Comparison of ENCODE assay signal across 10 mouse cellular contexts in the genomic region with DNA sequence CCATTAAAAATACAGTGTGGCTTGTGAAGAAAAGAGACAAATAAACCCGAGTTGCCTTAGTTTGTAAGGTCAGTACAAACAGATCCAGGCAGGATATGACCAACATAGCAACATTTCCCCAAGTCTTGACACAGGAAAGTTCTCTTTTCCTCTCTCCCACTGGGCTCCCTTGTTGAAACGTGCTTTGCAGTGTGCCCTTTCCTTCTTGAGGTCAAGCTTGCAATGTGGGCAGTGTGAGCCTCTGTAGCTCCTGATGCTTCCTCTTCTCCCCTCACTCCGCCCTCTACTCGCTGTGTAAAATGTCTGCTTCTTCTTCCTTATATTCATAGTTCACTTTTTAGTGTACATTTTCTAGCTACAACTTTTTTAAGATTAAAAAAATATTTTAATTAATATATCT. TPM values are rescaled to one million over a fixed set of nuclear protein-coding genes. Genes with fewer than 3 reads are reported as not detected.
DNase-seq lines count a peak whose midpoint lies in the region; ATAC-seq and TF ChIP-seq lines count a peak whose summit lies in the region.
"Had no signal": no experiment of that assay in that cellular context is flagged by ENCODE, and none has a peak within 500 bp of the region (broad histone marks: within the 10 kb centered on the region; RNA-seq: fewer than 3 reads in every experiment).

No protein-coding gene starts in this region.

- TF ChIP-seq CTCF in thymus, adult 2 months (IDR thresholded peaks at IDR 0.05; ENCODE audit: borderline replicate concordance, control insufficient read depth, extremely low read depth, insufficient read depth, low read length, poor library complexity) = no peak

- H3K4me1 ChIP-seq in lung, embryonic 16.5 days (replicated peaks; ENCODE audit: control insufficient read depth, insufficient read depth, low read length) = no peaks in the 10 kb centered on the region
- no peaks in the 10 kb centered on the region for H3K4me1 ChIP-seq in thymus, adult 2 months (replicated peaks; ENCODE audit: control insufficient read depth, insufficient read depth, low read length)
- H3K4me1 ChIP-seq in midbrain, embryonic 13.5 days (replicated peaks) = no peaks in the 10 kb centered on the region

- intact Hi-C loops in heart, postnatal 10 days (cut with DNase I) = no loop called here
- intact Hi-C loops in gastrocnemius, postnatal 14 days (cut with DNase I; ENCODE audit: low total_unique reads) = no loop called here

- H3K36me3 ChIP-seq in lung, embryonic 16.5 days (ENCODE audit: control insufficient read depth, insufficient read depth, low read length) = no peaks in the 10 kb centered on the region
- H3K36me3 ChIP-seq in thymus, adult 2 months (ENCODE audit: control insufficient read depth, insufficient read depth, low read length) = no peaks in the 10 kb centered on the region
- H3K36me3 ChIP-seq in midbrain, embryonic 13.5 days = no peaks in the 10 kb centered on the region

- peak overlapping the region; percentile 57; the same call in 1 of the 2 replicates for H3K27ac ChIP-seq in lung, embryonic 16.5 days (ENCODE audit: low read length)
- H3K27ac ChIP-seq in thymus, adult 2 months (ENCODE audit: control insufficient read depth, insufficient read depth, low read length) = no peak overlapping the region
- no peak overlapping the region for H3K27ac ChIP-seq in midbrain, embryonic 13.5 days

- no peaks in the 10 kb centered on the region for H3K27me3 ChIP-seq in lung, embryonic 16.5 days (ENCODE audit: control insufficient read depth, insufficient read depth, low read depth, low read length)
- H3K27me3 ChIP-seq in thymus, adult 2 months (ENCODE audit: control insufficient read depth, insufficient read depth, low read length) = no peaks in the 10 kb centered on the region
- H3K27me3 ChIP-seq in midbrain, embryonic 13.5 days = no peaks in the 10 kb centered on the region

- TF ChIP-seq POLR2A in thymus, adult 2 months (IDR thresholded peaks at IDR 0.05; ENCODE audit: control insufficient read depth, extremely low read depth, insufficient read depth, low read length, poor library complexity) = no peak

- no peak overlapping the region for H3K4me2 ChIP-seq in lung, embryonic 16.5 days (ENCODE audit: low read depth, low read length)
- H3K4me2 ChIP-seq in midbrain, embryonic 13.5 days (replicated peaks) = no peak overlapping the region
- H3K4me2 ChIP-seq: midbrain, embryonic 11.5 days had no signal

- 50% methylated on average over 4 of the region's 4 CpGs for WGBS in lung, embryonic 16.5 days
- WGBS in thymus, adult 2 months = 48% methylated on average over 4 of the region's 4 CpGs
- 69% methylated on average over 4 of the region's 4 CpGs for WGBS in midbrain, embryonic 13.5 days

- H3K9me3 ChIP-seq in lung, embryonic 16.5 days (ENCODE audit: control insufficient read depth, low read length) = no peaks in the 10 kb centered on the region
- no peaks in the 10 kb centered on the region for H3K9me3 ChIP-seq in midbrain, embryonic 13.5 days

- DNase-seq in 3T3-L1 (ENCODE audit: low read depth, low spot score) = peak; percentile 2
- peak; percentile 11 to 16 for DNase-seq in B cell, adult 2 months
- peak; percentile 6 to 15 for DNase-seq in heart, postnatal 10 days
- DNase-seq in thymus, adult 2 months = no peak
- no peak for DNase-seq in frontal cortex, adult 2 months (ENCODE audit: extremely low spot score in 1 of 2, low spot score in 1 of 2)
- DNase-seq in gastrocnemius, postnatal 14 days = no peak
- DNase-seq: right cerebral cortex, postnatal 14 days had no signal

- no peak overlapping the region for H3K9ac ChIP-seq in lung, embryonic 16.5 days (ENCODE audit: low read length)
- no peak overlapping the region for H3K9ac ChIP-seq in midbrain, embryonic 13.5 days (replicated peaks)

- no peak overlapping the region for H3K4me3 ChIP-seq in lung, embryonic 16.5 days (ENCODE audit: low read length)
- no peak overlapping the region for H3K4me3 ChIP-seq in thymus, adult 2 months (ENCODE audit: control insufficient read depth, insufficient read depth, low read length)
- no peak overlapping the region for H3K4me3 ChIP-seq in midbrain, embryonic 13.5 days (replicated peaks)

- peak; percentile 56 for ATAC-seq in lung, embryonic 16.5 days (ENCODE audit: low read depth)
- ATAC-seq in midbrain, embryonic 13.5 days = no peak

RNA-seq across cellular contexts. Expression of a gene that starts 5.1 kb away (rescaled TPM):
- under 1 TPM; 0.24 to 0.47 TPM for total RNA-seq in heart, postnatal 10 days (2021)
- 0.19 and 0.53 TPM in 2 replicates for polyA plus RNA-seq in lung, embryonic 16.5 days (2015; fragmentation: Nextera tagmentation; extraction: Ambion mirVana)
- 0.05 TPM in 2 replicates for polyA plus RNA-seq in thymus, adult 2 months (2012; rRNA removed)
- polyA plus RNA-seq in frontal cortex, adult 2 months (2012; rRNA removed) = 0.06 and 0.08 TPM in 2 replicates
- total RNA-seq in gastrocnemius, postnatal 14 days (2021) = not detected
- polyA plus RNA-seq in midbrain, embryonic 13.5 days (2015; fragmentation: Nextera tagmentation; extraction: Ambion mirVana) = 0.06 and 0.11 TPM in 2 replicates

Comparison
In these comparisons a context has a peak if more than half of its experiments do, and no peak if none do; other contexts are left out.
1. DNase-seq: peak in 3T3-L1 (single experiment), B cell, adult 2 months (2 of 2) and heart, postnatal 10 days (2 of 2); none in thymus, adult 2 months (single experiment), frontal cortex, adult 2 months (0 of 2) and gastrocnemius, postnatal 14 days (single experiment).